Comparison of ENCODE assay signal across 14 mouse cellular contexts in genomic region chr1:167779766-167780488, GRCm38 (mm10).
A peak's percentile ranks its signal among the peaks of the same experiment; 100 is the strongest.
DNase-seq lines count a peak whose midpoint lies in the region; ATAC-seq lines count a peak whose summit lies in the region.
"Had no signal": no experiment of that assay in that cellular context is flagged by ENCODE, and none has a peak within 500 bp of the region (broad histone marks: within the 10 kb centered on the region; RNA-seq: fewer than 3 reads in every experiment).

No protein-coding gene starts in this region.

- no peak for DNase-seq in frontal cortex, postnatal 25 days (ENCODE audit: low spot score in 2 of 2)
- DNase-seq in NIH3T3 (ENCODE audit: low read depth), result peak; percentile 6
- DNase-seq in frontal cortex, adult 2 months (ENCODE audit: extremely low spot score in 1 of 2, low spot score in 1 of 2), result peak; percentile 25 to 69
- DNase-seq in right cerebral cortex, adult 18-20 months, result peak; percentile 39
- DNase-seq in T-cell, adult 2 months (ENCODE audit: low spot score), result no peak
- no peak for DNase-seq in adrenal gland, postnatal 25 days
- DNase-seq: adrenal gland, postnatal 10 days; gastrocnemius, postnatal 36 days; kidney, adult 18-20 months; kidney, postnatal 4 days; thymus, postnatal 14 days had no signal

- peak; percentile 87 for ATAC-seq in frontal cortex, adult (ENCODE audit: low TSS enrichment)
- ATAC-seq: hindbrain, embryonic 16.5 days; midbrain, embryonic 15.5 days had no signal

Comparison
In these comparisons a context has a peak if more than half of its experiments do, and no peak if none do; other contexts are left out.
1. DNase-seq: peak in NIH3T3 (single experiment), frontal cortex, adult 2 months (2 of 2) and right cerebral cortex, adult 18-20 months (single experiment); none in frontal cortex, postnatal 25 days (0 of 2), T-cell, adult 2 months (single experiment) and adrenal gland, postnatal 25 days (single experiment).